Mouse (Mus musculus): ENCODE measurements around the gene Ppp1r27.

- no peak for TF ChIP-seq CTCF (conservative IDR thresholded peaks at IDR 0.05; ENCODE audit: low read length)
- TF ChIP-seq NANOG (IDR thresholded peaks at IDR 0.05; ENCODE audit: borderline replicate concordance, low read length), result no peak
- TF ChIP-seq POU5F1 (IDR thresholded peaks at IDR 0.05; ENCODE audit: borderline replicate concordance, low read length), result no peak
These were observed 15.8 kb downstream of the Ppp1r27 start for GRCm38 (mm10) chr11:120535145-120535544.

Data from E14TG2a.4 (cell line).